Mouse (Mus musculus) heart, embryonic 14.5 days (tissue): ENCODE data around the gene 4921509C19Rik. TPM values are rescaled to one million over a fixed set of nuclear protein-coding genes. Genes with fewer than 3 reads are reported as not detected.
"Not testable (repeated sequence)": the region's sequence is repeated elsewhere in the genome, so short reads cannot be mapped to it uniquely, and the experiment has no call there.

ENCODE experiments used
- ATAC-seq: fragments of 200-750 bp; cut with Nextera tagmentation; 2 replicates; pipeline ENCODE4 v1.8.0; 2017; ENCODE audit warnings: low read depth, moderate TSS enrichment; ENCODE audit not compliant: insufficient number of reproducible peaks, insufficient read depth, low FRiP score
- H3K27ac ChIP-seq, 2 experiments: fragments of 200-500 bp in 1 of 2; fragments of 300-500 bp in 1 of 2; sonication (generic) in 1 of 2; replicated peaks in 1 of 2; 2 replicates each; pipeline ENCODE4 v1.5.1; 2012 to 2014; ENCODE audit warnings: low read depth in 2 of 2, low read length in 2 of 2, control low read depth in 1 of 2, mild to moderate bottlenecking in 1 of 2, mixed read lengths in 1 of 2; ENCODE audit not compliant: control insufficient read depth in 1 of 2, insufficient read depth in 1 of 2
- H3K27me3 ChIP-seq: fragments of 300-500 bp; sonication (generic); 2 replicates; pipeline ENCODE4 v1.6.1; 2014; ENCODE audit warnings: mild to moderate bottlenecking, low read length, control low read depth; ENCODE audit not compliant: control insufficient read depth, insufficient read depth
- H3K36me3 ChIP-seq: fragments of 300-500 bp; sonication (generic); 2 replicates; pipeline ENCODE4 v1.6.1; 2014; ENCODE audit warnings: mild to moderate bottlenecking, control low read depth, low read length, mixed read lengths; ENCODE audit not compliant: control insufficient read depth, insufficient read depth
- H3K4me1 ChIP-seq, 2 experiments: fragments of 200-500 bp in 1 of 2; fragments of 300-500 bp in 1 of 2; sonication (generic) in 1 of 2; 2 replicates each; pipeline ENCODE4 v1.6.1; 2012 to 2014; ENCODE audit warnings: low read length in 2 of 2, control low read depth in 1 of 2, mixed read lengths in 1 of 2; ENCODE audit not compliant: control insufficient read depth in 2 of 2, insufficient read depth in 2 of 2
- H3K4me2 ChIP-seq: fragments of 300-500 bp; sonication (generic); 2 replicates; pipeline ENCODE4 v1.6.1; 2014; ENCODE audit warnings: mild to moderate bottlenecking, low read length
- H3K4me3 ChIP-seq, 2 experiments: fragments of 200-500 bp in 1 of 2; fragments of 300-500 bp in 1 of 2; sonication (generic) in 1 of 2; 2 replicates each; pipeline ENCODE4 v1.5.1; 2012 to 2014; ENCODE audit warnings: low read length in 2 of 2, mild to moderate bottlenecking in 2 of 2, control low read depth in 1 of 2, low read depth in 1 of 2, moderate library complexity in 1 of 2; ENCODE audit not compliant: control insufficient read depth in 1 of 2, insufficient read depth in 1 of 2
- H3K9ac ChIP-seq: fragments of 300-500 bp; sonication (generic); 2 replicates; pipeline ENCODE4 v1.6.1; 2014; ENCODE audit warnings: mild to moderate bottlenecking, low read length
- H3K9me3 ChIP-seq: fragments of 300-500 bp; sonication (generic); 2 replicates; pipeline ENCODE4 v1.6.1; 2016; ENCODE audit warnings: low read length, control low read depth; ENCODE audit not compliant: control insufficient read depth
- WGBS: fragments of 180-500 bp; shearing (Covaris S2); extraction: QIAGEN DNeasy Blood & Tissue Kit; methylation state at CpG from one replicate; pipeline ENCODE4 v1.1.7; 2014; 5-methylcytosine and 5-hydroxymethylcytosine counted together
- polyA plus RNA-seq: library from polyadenylated mRNA; unstranded; fragments of >200 nt; fragmentation: Nextera tagmentation; extraction: Ambion mirVana; gene quantifications from 2 replicates; pipeline ENCODE4 v1.2.1, GENCODE M21; 2014

The 4921509C19Rik gene
- polyA plus RNA-seq, 1 experiment from 2014 or later = not detected

DNA sequence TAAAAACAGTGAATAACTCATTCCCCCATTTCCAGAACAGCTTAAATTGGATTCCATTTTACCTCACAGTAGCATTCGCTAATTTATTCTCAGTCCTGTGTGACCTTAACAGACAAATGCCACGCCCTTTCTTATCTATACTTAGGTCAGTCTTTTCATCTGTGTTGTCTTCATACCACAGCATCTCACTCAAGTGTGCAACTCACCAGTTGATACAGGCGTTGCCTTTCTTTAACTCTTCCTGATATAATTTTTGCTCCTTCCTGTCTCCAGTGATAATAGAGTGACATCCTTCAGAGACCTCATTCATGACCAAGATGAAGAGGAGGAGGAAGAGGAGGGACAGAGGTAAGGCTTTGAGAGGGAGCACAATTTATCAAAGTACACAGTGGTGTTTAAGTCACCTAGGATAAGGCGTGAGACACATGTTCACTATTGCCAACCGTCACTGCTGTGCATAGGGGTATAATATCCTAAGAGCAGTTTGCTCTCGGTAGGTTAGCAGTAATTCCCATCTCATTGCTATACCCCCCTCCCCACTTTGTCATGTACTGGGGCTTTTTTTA is 24.6 kb upstream of the 4921509C19Rik start:
- Histone ChIP-seq H3K4me3 (no peak overlapping the region), H3K36me3 (peaks cover 91% of the 10 kb centered on the region), H3K9ac (no peak overlapping the region), H3K27ac (no peak overlapping the region), H3K4me2 (no peak overlapping the region), H3K9me3 (no peaks in the 10 kb centered on the region), H3K27me3 (no peaks in the 10 kb centered on the region), H3K4me1 (no peaks in the 10 kb centered on the region)
- ATAC-seq = no peak
- WGBS = 83% methylated on average over 6 of the region's 6 CpGs

DNA sequence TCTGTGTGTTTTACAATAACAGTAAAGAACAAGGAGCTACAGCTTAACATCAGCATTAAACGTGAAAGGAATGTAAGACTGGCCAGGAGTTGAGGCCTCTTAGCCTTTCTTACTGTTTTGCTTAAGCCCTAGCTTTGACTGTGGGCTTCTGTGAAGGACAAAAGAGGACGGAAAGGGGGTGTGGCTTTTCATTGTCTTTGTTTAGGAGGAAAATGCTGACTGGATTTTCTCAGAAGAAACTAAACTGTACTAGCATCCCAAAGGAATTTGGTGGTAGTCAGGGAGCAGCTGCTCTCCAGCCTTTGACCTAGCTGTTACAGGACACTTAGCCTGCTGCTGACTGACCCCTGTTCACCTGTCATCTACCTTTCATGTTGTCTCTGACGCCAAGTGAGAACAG is 22.4 kb upstream of the 4921509C19Rik start:
- Histone ChIP-seq H3K27me3 (no peaks in the 10 kb centered on the region), H3K9me3 (no peaks in the 10 kb centered on the region), H3K27ac (no peak overlapping the region), H3K4me2 (no peak overlapping the region), H3K36me3 (peaks cover 70% of the 10 kb centered on the region), H3K4me1 (peaks cover 0 to 5% of the 10 kb centered on the region in 2 experiments; a peak in 2 of 4 replicates), H3K9ac (no peak overlapping the region), H3K4me3 (no peak overlapping the region)
- ATAC-seq = no peak
- 61% methylated on average over 3 of the region's 3 CpGs for WGBS

DNA sequence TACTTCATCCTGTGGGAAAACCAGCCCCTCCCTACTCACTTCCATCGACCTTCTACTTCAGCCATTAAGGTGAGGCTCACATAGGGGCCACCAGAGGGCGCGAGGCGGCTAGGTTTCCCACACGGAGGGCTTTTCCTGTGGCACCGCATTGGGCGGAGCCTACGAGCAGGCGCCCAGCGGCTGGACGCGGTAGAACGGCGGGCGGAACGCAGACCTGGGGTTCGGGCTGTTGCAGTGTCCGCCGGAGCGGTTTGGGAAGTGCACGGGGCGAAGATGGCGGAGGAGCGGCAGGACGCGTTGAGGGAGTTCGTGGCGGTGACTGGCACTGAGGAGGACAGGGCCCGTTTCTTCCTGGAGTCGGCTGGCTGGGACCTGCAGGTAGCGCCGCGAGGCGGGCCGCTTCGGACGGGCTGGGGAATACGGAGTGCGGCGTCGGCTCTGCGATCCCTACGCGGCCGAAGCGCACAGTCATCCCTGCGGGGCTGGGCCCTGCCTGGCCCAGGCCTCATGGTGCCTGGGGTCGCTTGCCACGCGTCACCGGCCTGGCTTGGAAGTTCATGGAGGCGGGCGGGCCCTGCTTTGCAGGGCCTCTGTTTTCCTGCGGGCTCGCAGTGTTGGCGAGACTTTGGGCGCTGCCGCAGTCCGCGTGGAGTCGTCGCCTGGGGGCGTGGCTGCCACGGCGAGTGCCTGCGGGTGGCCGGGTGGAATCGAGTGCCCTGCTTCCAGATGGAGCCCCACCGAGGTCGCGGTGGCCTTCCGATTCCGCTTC is 18.3 kb upstream of the 4921509C19Rik start, which contains the start of gene Nsfl1c:
Nsfl1c (plus strand) TSS at position 148 of the 769 bp plus-strand sequence.
- no peaks in the 10 kb centered on the region for H3K27me3 ChIP-seq
- no peaks in the 10 kb centered on the region for H3K9me3 ChIP-seq
- peaks cover 0 to 5% of the 10 kb centered on the region in 2 experiments; a peak in 2 of 4 replicates for H3K4me1 ChIP-seq
- H3K36me3 ChIP-seq = peaks cover 31% of the 10 kb centered on the region
- ATAC-seq = peak; percentile 98
- under 1% methylated on average over 73 of the region's 73 CpGs for WGBS
- H3K4me2 ChIP-seq = peak within 1 kb of the TSS; percentile 88
- peak within 1 kb of the TSS in 1 of 2 experiments; percentile 53; a peak in 2 of 4 replicates for H3K27ac ChIP-seq
- peak within 1 kb of the TSS; percentile 73 to 93 for H3K4me3 ChIP-seq
- H3K9ac ChIP-seq = peak within 1 kb of the TSS; percentile 95

DNA sequence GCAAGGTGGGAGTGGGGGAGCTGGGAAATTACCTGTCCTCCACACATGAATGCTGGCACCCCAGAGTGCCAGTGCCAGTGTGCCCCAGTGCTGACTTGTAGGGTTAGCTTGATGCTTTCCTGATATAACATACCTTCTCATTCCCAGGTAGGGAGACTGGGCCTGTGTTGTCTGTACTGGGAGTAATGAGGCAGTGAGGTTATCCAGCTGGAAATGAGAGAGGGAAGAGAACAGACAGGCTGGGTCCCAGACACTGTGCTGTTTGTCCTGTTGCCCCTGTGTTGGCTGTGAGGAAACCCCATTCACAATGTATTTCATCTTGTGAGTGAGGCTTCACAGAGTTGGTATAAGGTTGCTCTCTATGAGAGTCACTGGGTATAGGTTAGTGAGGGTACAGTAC is 10.5 kb upstream of the 4921509C19Rik start:
- no peak overlapping the region for H3K4me3 ChIP-seq
- no peaks in the 10 kb centered on the region for H3K27me3 ChIP-seq
- no peak for ATAC-seq
- no peak overlapping the region for H3K4me2 ChIP-seq
- no peaks in the 10 kb centered on the region for H3K4me1 ChIP-seq
- no peak overlapping the region for H3K9ac ChIP-seq
- H3K9me3 ChIP-seq = no peaks in the 10 kb centered on the region
- H3K36me3 ChIP-seq = no peaks in the 10 kb centered on the region
- H3K27ac ChIP-seq = no peak overlapping the region

DNA sequence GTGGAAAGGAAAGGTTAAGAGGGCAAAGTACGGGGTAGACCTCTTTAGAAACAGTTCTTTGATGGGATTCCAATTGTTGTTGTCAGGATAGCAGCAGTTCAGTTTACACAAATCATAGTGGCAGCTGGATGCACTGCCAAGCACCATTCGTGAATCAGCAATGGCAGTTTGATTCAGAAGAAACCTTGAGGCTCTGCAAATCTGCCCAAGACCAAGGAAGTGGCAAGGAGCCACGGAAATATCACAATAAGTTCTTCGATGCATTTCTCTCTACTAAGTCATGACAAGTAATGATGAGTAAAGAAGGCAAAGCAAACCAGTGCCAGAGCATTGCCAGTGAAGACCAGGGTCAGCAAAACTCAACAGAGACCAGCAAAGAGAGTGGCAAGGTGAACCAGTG is 41.0 kb downstream of the 4921509C19Rik start:
- not testable (repeated sequence) for H3K27ac ChIP-seq, ATAC-seq

DNA sequence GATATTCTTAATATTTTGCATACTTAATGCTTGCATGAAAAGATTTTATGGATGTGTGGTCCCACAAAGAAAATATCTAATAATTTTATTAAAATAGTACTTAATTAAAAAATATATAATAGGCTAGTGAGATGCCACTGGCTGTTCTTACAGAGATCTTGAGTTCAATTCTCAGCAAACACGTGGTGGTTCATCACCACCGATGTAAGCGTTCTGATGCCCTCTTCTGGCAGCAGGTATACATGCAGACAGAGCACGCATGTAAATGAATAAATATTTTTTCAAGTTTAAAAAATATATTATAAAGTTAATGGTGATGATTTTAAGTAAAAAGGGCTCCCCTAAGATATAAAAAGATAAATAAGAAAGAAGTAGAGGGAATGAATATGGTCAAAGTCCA is 41.8 kb downstream of the 4921509C19Rik start:
- not testable (repeated sequence) for H3K4me3 ChIP-seq, H3K4me1 ChIP-seq, H3K4me2 ChIP-seq, ATAC-seq, H3K27ac ChIP-seq, H3K9ac ChIP-seq, H3K9me3 ChIP-seq, H3K27me3 ChIP-seq, H3K36me3 ChIP-seq
- 53% methylated on average over 4 of the region's 4 CpGs for WGBS

More for the DNA sequence above, 41.0 kb downstream of the 4921509C19Rik start:
- H3K9me3 ChIP-seq, H3K4me2 ChIP-seq, H3K9ac ChIP-seq, H3K4me1 ChIP-seq, H3K27me3 ChIP-seq, H3K36me3 ChIP-seq, H3K4me3 ChIP-seq: not testable (repeated sequence)
- WGBS = 64% methylated on average over 4 of the region's 4 CpGs
